Mouse (Mus musculus) forebrain, embryonic 10.5 days (tissue): ENCODE data around the gene Eif1. TPM values are rescaled to one million over a fixed set of nuclear protein-coding genes. Genes with fewer than 3 reads are reported as not detected.
A peak's percentile ranks its signal among the peaks of the same experiment; 100 is the strongest.

Source experiments
- DNase-seq: peaks from one replicate; pipeline ENCODE4 v3.0.0-alpha.2; 2017; ENCODE audit warnings: low spot score; ENCODE audit errors: extremely low spot score
- H3K27ac ChIP-seq: fragments of 300-500 bp; sonication (generic); 2 replicates; pipeline ENCODE4 v1.5.1; 2016; ENCODE audit warnings: mild to moderate bottlenecking
- H3K27me3 ChIP-seq: fragments of 300-500 bp; sonication (generic); 2 replicates; pipeline ENCODE4 v1.6.1; 2016; ENCODE audit warnings: mild to moderate bottlenecking; ENCODE audit not compliant: poor library complexity, severe bottlenecking
- H3K36me3 ChIP-seq: fragments of 300-500 bp; sonication (generic); replicated peaks from 2 replicates; pipeline ENCODE4 v1.6.1; 2016; ENCODE audit warnings: mild to moderate bottlenecking, moderate library complexity
- H3K4me1 ChIP-seq: fragments of 300-500 bp; sonication (generic); 2 replicates; pipeline ENCODE4 v1.6.1; 2016
- H3K4me3 ChIP-seq: fragments of 300-500 bp; sonication (generic); 2 replicates; pipeline ENCODE4 v1.5.1; 2016; ENCODE audit warnings: mild to moderate bottlenecking, moderate library complexity
- H3K9me3 ChIP-seq: fragments of 300-500 bp; sonication (generic); 2 replicates; pipeline ENCODE4 v1.6.1; 2016; ENCODE audit warnings: mild to moderate bottlenecking, moderate library complexity
- WGBS: fragments of 180-500 bp; shearing (Covaris S2); methylation state at CpG from one replicate; pipeline ENCODE4 v1.1.7; 2016; 5-methylcytosine and 5-hydroxymethylcytosine counted together
- polyA plus RNA-seq: library from polyadenylated mRNA; unstranded; fragments of >200 nt; fragmentation: Nextera tagmentation; extraction: Ambion mirVana; gene quantifications from 2 replicates; pipeline ENCODE4 v1.2.1, GENCODE M21; 2016

The Eif1 gene
- polyA plus RNA-seq, 1 experiment from 2014 or later, result 1,690 TPM

DNA sequence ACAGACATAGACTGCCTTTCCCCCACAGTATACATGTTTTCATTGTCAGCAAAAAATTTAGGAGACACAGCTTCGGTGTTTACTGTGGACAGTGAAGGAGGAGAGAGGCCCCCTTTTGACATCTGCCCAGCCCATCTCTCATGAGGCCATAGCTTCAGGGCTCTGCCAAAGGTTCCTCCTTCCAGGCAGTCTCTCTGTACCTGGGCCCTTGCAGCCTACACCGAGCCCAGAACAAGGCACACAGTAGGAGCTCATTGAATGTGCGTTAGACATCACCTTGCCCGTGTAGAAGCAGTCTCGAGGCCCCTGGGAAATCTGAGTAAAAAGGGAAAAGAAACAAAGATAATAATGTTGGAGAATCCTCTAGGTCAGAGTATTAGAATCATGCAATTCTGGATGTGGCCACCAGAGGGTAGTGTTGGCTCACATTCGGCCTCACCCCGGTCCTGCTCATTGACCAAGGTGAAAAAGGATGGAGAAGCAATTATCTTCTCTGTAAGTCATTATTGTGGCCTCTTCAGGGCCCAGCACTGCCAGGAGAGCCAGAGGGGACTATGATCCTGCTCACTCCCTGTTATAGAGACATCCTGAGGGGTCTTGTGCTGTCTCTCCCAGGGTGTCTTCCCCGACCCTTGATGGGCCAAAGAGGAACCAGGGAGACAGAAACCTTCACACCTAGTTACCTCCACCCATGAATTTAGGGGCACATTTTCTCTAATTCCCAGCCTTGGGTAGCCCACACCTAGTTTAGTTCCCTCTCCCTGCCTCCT is 42.7 kb downstream of the Eif1 start:
- peak; percentile 79 for DNase-seq
- H3K4me3 ChIP-seq, result no peak overlapping the region
- H3K27ac ChIP-seq, result no peak overlapping the region
- 17% methylated on average over 8 of the region's 8 CpGs for WGBS
- H3K9me3 ChIP-seq, result no peaks in the 10 kb centered on the region
- H3K4me1 ChIP-seq, result peaks cover 12% of the 10 kb centered on the region
- no peaks in the 10 kb centered on the region for H3K36me3 ChIP-seq
- H3K27me3 ChIP-seq, result peaks cover 56% of the 10 kb centered on the region

DNA sequence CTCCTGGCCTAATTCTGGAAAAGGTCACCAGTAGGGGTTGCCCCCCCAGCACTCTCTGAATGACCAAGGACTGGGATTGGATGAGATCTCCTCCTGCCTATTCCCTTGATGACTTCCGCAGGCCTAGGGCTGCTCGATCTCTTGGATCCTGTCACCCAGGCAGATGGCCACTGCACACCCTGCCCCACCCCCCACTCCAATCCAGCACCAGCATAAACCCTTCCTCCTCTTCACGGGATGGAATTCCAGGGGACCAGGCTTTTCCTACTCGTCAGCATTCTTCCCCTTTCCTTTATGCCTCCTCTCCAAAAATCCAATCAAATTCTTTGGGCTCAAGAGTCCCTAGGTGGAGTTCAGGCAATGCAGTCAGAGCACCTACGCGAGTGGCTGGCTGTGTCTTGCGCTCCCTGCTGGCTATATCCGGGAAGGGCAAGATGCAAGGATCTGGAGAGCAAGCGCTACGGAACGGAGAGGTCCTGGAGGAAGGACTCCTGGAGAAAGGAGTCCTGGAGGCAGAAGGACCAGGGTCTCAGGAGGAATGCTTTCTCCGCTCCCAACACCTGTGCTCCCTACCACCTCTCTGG is 43.4 kb downstream of the Eif1 start:
- DNase-seq, result peak; percentile 63
- no peak overlapping the region for H3K4me3 ChIP-seq
- H3K36me3 ChIP-seq, result no peaks in the 10 kb centered on the region
- H3K9me3 ChIP-seq, result no peaks in the 10 kb centered on the region
- no peak overlapping the region for H3K27ac ChIP-seq
- peaks cover 12% of the 10 kb centered on the region for H3K4me1 ChIP-seq
- WGBS, result 22% methylated on average over 12 of the region's 12 CpGs
- peaks cover 49% of the 10 kb centered on the region for H3K27me3 ChIP-seq

DNA sequence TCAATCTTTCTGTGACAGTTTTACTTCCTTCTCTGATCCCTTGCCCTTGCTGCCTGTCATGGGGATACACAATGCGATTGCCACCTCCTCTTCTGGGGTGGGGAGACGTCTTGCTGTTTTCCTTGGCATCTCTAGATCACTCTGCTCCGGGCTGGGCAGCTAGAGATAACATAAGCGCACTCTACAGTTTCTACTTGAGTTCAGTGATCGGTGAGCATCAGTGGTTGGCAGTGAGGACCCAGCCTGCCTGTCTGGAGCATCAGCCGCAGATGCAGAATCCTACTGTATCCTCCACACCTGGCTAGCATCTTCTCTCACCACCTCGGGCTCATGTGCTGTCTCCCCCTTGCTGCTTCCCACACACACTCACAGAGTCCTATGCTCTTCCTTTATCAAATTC is 49.5 kb downstream of the Eif1 start:
- H3K9me3 ChIP-seq, result no peaks in the 10 kb centered on the region
- no peak overlapping the region for H3K27ac ChIP-seq
- WGBS, result 91% methylated on average over 7 of the region's 7 CpGs
- peaks cover 27% of the 10 kb centered on the region for H3K4me1 ChIP-seq
- DNase-seq, result no peak
- peaks cover 9% of the 10 kb centered on the region for H3K27me3 ChIP-seq
- H3K4me3 ChIP-seq, result no peak overlapping the region
- peaks cover 12% of the 10 kb centered on the region for H3K36me3 ChIP-seq

DNA sequence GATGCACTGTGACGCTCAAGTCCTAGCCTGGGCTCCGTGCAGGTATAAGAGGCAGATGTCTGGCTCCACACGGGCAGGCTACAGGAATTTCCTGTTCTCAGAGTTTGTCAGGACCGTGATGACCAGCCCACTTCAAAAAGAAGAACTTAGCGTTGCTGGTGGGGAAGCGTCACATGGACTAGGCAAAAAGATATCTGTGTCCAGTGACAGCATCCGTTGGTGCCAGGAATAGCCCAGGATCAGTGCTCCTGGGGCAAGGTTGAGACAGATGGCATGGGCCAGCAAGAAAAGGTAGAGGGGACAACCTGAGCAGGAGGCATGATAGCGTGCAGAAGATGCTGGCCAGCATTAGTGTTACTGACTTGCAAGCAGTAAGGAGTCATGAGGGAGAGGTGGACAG is 50.1 kb downstream of the Eif1 start:
- 87% methylated on average over 8 of the region's 8 CpGs for WGBS
- no peak overlapping the region for H3K4me3 ChIP-seq
- no peak for DNase-seq

More for the DNA sequence above, 50.1 kb downstream of the Eif1 start:
- H3K27ac ChIP-seq, result no peak overlapping the region
- H3K36me3 ChIP-seq, result peaks cover 15% of the 10 kb centered on the region
- H3K4me1 ChIP-seq, result peaks cover 27% of the 10 kb centered on the region
- H3K27me3 ChIP-seq, result 0 out of 2 replicates have a peak, but pooled peaks cover 4% of the 10 kb centered on the region
- H3K9me3 ChIP-seq, result no peaks in the 10 kb centered on the region

Other genes with a start within 250 kb of the Eif1 start
- not detected in 2 replicates for gene Krt32, start 231.7 kb upstream of the Eif1 start, polyA plus RNA-seq
- not detected in 2 replicates for gene Krt35, start 223.6 kb upstream of the Eif1 start, polyA plus RNA-seq
- gene Krt36, start 214.3 kb upstream of the Eif1 start, polyA plus RNA-seq, result not detected in 2 replicates
- gene Krt13, start 198.3 kb upstream of the Eif1 start, polyA plus RNA-seq, result not detected in 2 replicates
- gene Krt15, start 184.0 kb upstream of the Eif1 start, polyA plus RNA-seq, result 0.55 and 0.77 TPM in 2 replicates
- 5.3 and 5.4 TPM in 2 replicates for gene Krt19, start 171.2 kb upstream of the Eif1 start, polyA plus RNA-seq
- not detected in 2 replicates for gene Krt9, start 126.6 kb upstream of the Eif1 start, polyA plus RNA-seq
- 1.9 and 2.0 TPM in 2 replicates for gene Krt14, start 112.3 kb upstream of the Eif1 start, polyA plus RNA-seq
- not detected in 2 replicates for gene Krt16, start 71.0 kb upstream of the Eif1 start, polyA plus RNA-seq
- gene Krt17, start 58.9 kb upstream of the Eif1 start, polyA plus RNA-seq, result not detected in 2 replicates
- not detected in 2 replicates for gene Krt42, start 50.0 kb upstream of the Eif1 start, polyA plus RNA-seq
- not detected in 2 replicates for gene Gast, start 14.5 kb downstream of the Eif1 start, polyA plus RNA-seq
- 46.7 and 47.5 TPM in 2 replicates for gene Hap1, start 36.2 kb downstream of the Eif1 start, polyA plus RNA-seq
- gene Jup, start 77.9 kb downstream of the Eif1 start, polyA plus RNA-seq, result 27.2 and 29.1 TPM in 2 replicates
- 18.7 and 20.5 TPM in 2 replicates for gene P3h4, start 95.0 kb downstream of the Eif1 start, polyA plus RNA-seq
- gene Fkbp10, start 95.8 kb downstream of the Eif1 start, polyA plus RNA-seq, result 37.5 and 37.6 TPM in 2 replicates
- 122 and 125 TPM in 2 replicates for gene Nt5c3b, start 121.9 kb downstream of the Eif1 start, polyA plus RNA-seq
- gene Klhl10, start 122.0 kb downstream of the Eif1 start, polyA plus RNA-seq, result 0.51 and 0.76 TPM in 2 replicates
- 8.2 and 10.0 TPM in 2 replicates for gene Klhl11, start 152.9 kb downstream of the Eif1 start, polyA plus RNA-seq
- 287 and 294 TPM in 2 replicates for gene Acly, start 208.1 kb downstream of the Eif1 start, polyA plus RNA-seq
- 1.4 and 1.5 TPM in 2 replicates for gene Ttc25, start 225.7 kb downstream of the Eif1 start, polyA plus RNA-seq